Mouse (Mus musculus) lung, postnatal 0 days (tissue): ENCODE measurements around the gene Adora1. TPM values are rescaled to one million over a fixed set of nuclear protein-coding genes. Genes with fewer than 3 reads are reported as not detected.

Experiments used
- ATAC-seq: fragments of 200-750 bp; cut with Nextera tagmentation; 2 replicates; pipeline ENCODE4 v1.8.0; 2017; ENCODE audit warnings: moderate library complexity
- DNase-seq: peaks from one replicate; pipeline ENCODE4 v3.0.0-alpha.2; 2016; ENCODE audit warnings: low spot score
- H3K27ac ChIP-seq: fragments of 300-500 bp; sonication (generic); 2 replicates; pipeline ENCODE4 v1.5.1; 2014; ENCODE audit warnings: antibody characterized with exemption, mild to moderate bottlenecking, low read length, mixed read lengths
- H3K27me3 ChIP-seq: fragments of 300-500 bp; sonication (generic); replicated peaks from 2 replicates; pipeline ENCODE4 v1.6.1; 2014; ENCODE audit warnings: low read length, mixed read lengths; ENCODE audit not compliant: insufficient read depth
- H3K36me3 ChIP-seq: fragments of 300-500 bp; sonication (generic); 2 replicates; pipeline ENCODE4 v1.6.1; 2014; ENCODE audit warnings: low read length, mixed read lengths; ENCODE audit not compliant: insufficient read depth
- H3K4me1 ChIP-seq: fragments of 300-500 bp; sonication (generic); 2 replicates; pipeline ENCODE4 v1.6.1; 2014; ENCODE audit warnings: antibody characterized with exemption, low read depth, low read length, mixed read lengths; ENCODE audit not compliant: insufficient read depth
- H3K4me2 ChIP-seq: fragments of 300-500 bp; sonication (generic); replicated peaks from 2 replicates; pipeline ENCODE4 v1.6.1; 2014; ENCODE audit warnings: low read depth, mild to moderate bottlenecking, low read length, moderate library complexity, mixed read lengths
- H3K4me3 ChIP-seq: fragments of 300-500 bp; sonication (generic); 2 replicates; pipeline ENCODE4 v1.5.1; 2014; ENCODE audit warnings: low read depth, low read length
- H3K9ac ChIP-seq: fragments of 300-500 bp; sonication (generic); replicated peaks from 2 replicates; pipeline ENCODE4 v1.6.1; 2014; ENCODE audit warnings: low read depth, mild to moderate bottlenecking
- H3K9me3 ChIP-seq: fragments of 300-500 bp; sonication (generic); 2 replicates; pipeline ENCODE4 v1.6.1; 2016; ENCODE audit warnings: low read length, mixed read lengths
- CTCF ChIP-seq: IDR thresholded peaks from 2 replicates; pipeline ENCODE4 v1.5.1; 2016; ENCODE audit warnings: antibody characterized with exemption, mild to moderate bottlenecking
- EP300 ChIP-seq: IDR thresholded peaks from 2 replicates; pipeline ENCODE4 v1.6.1; 2016; ENCODE audit warnings: antibody characterized with exemption, mild to moderate bottlenecking, control low read depth
- WGBS: fragments of 180-500 bp; shearing (Covaris S2); extraction: QIAGEN DNeasy Blood & Tissue Kit; methylation state at CpG from one replicate; pipeline ENCODE4 v1.1.7; 2014; 5-methylcytosine and 5-hydroxymethylcytosine counted together
- polyA plus RNA-seq: library from polyadenylated mRNA; unstranded; fragments of >200 nt; fragmentation: Nextera tagmentation; extraction: Ambion mirVana; gene quantifications from 2 replicates; pipeline ENCODE4 v1.2.1, GENCODE M21; 2015

The Adora1 gene
- polyA plus RNA-seq, 1 experiment from 2014 or later: 4.8 TPM

- Histone ChIP-seq H3K4me2 (no peak overlapping the region), H3K4me1 (no peaks in the 10 kb centered on the region), H3K4me3 (no peak overlapping the region), H3K9me3 (no peaks in the 10 kb centered on the region), H3K9ac (no peak overlapping the region), H3K27ac (no peak overlapping the region), H3K36me3 (no peaks in the 10 kb centered on the region), H3K27me3 (no peaks in the 10 kb centered on the region)
- ATAC-seq (no peak), DNase-seq (peak; percentile 70)
- TF ChIP-seq EP300: no peak
- WGBS: 36% methylated on average over 2 of the region's 2 CpGs
These were observed 7.1 kb upstream of the Adora1 start for GRCm38 (mm10) chr1:134242286-134242685.

DNA sequence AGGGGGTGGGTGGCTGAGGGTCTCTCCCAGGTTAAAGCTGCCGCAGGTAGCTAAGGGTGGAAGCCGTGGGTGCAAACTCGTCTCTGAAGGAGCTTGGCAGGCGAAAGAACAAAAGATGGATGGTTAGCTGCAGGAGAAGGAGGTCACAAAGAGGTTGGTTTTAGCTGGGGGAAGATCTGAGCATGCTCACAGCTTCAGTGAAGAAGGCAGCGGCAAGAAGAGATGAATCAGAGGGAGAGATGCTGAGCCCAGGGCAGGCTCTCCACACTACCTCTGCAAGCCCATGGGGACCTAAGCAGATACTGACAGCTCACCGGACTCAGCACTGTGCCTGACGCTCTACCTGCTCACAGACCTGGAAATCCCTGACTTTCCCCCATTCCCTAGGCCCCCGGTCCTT is 6.1 kb upstream of the Adora1 start:
- H3K36me3 ChIP-seq: no peaks in the 10 kb centered on the region
- H3K4me2 ChIP-seq: no peak overlapping the region
- H3K9me3 ChIP-seq: no peaks in the 10 kb centered on the region
- DNase-seq (no peak), ATAC-seq (no peak)
- no peak overlapping the region for H3K27ac ChIP-seq
- H3K9ac ChIP-seq: no peak overlapping the region
- H3K27me3 ChIP-seq: no peaks in the 10 kb centered on the region
- H3K4me1 ChIP-seq: no peaks in the 10 kb centered on the region
- 57% methylated on average over 8 of the region's 8 CpGs for WGBS
- TF ChIP-seq EP300 (no peak), CTCF (no peak)
- H3K4me3 ChIP-seq: no peak overlapping the region

- Histone ChIP-seq H3K27me3 (no peaks in the 10 kb centered on the region), H3K4me2 (no peak overlapping the region), H3K36me3 (no peaks in the 10 kb centered on the region), H3K4me1 (peaks cover under 1% of the 10 kb centered on the region; the same call in 1 of the 2 replicates), H3K27ac (no peak overlapping the region), H3K4me3 (no peak overlapping the region), H3K9ac (no peak overlapping the region), H3K9me3 (no peaks in the 10 kb centered on the region)
- TF ChIP-seq CTCF: no peak
- no peak for TF ChIP-seq EP300
- ATAC-seq (no peak), DNase-seq (no peak)
- 75% methylated on average over 9 of the region's 9 CpGs for WGBS
These were observed 5.5 kb upstream of the Adora1 start for GRCm38 (mm10) chr1:134240701-134241100.

- Histone ChIP-seq H3K4me3 (no peak overlapping the region), H3K9me3 (no peaks in the 10 kb centered on the region), H3K4me2 (no peak overlapping the region), H3K9ac (no peak overlapping the region), H3K27me3 (peaks cover 17% of the 10 kb centered on the region), H3K4me1 (peaks cover 13% of the 10 kb centered on the region; the same call in 1 of the 2 replicates), H3K36me3 (no peaks in the 10 kb centered on the region), H3K27ac (no peak overlapping the region)
- no peak for DNase-seq
- TF ChIP-seq EP300: no peak
- no peak for TF ChIP-seq CTCF
- WGBS: 86% methylated on average over 3 of the region's 3 CpGs
- no peak for ATAC-seq
These were observed 2.2 kb upstream of the Adora1 start for GRCm38 (mm10) chr1:134237438-134237837.

GRCm38 (mm10) chr1:134236142-134236541 is 911 bp upstream of the Adora1 start:
- ATAC-seq (no peak), DNase-seq (no peak)
- Histone ChIP-seq H3K4me2 (no peak overlapping the region), H3K9ac (no peak overlapping the region), H3K9me3 (no peaks in the 10 kb centered on the region), H3K4me1 (peaks cover 13% of the 10 kb centered on the region; the same call in 1 of the 2 replicates), H3K27ac (no peak overlapping the region), H3K36me3 (no peaks in the 10 kb centered on the region), H3K4me3 (no peak overlapping the region), H3K27me3 (peaks cover 17% of the 10 kb centered on the region)
- WGBS: 33% methylated on average over 3 of the region's 3 CpGs
- TF ChIP-seq CTCF (no peak), EP300 (no peak)

DNA sequence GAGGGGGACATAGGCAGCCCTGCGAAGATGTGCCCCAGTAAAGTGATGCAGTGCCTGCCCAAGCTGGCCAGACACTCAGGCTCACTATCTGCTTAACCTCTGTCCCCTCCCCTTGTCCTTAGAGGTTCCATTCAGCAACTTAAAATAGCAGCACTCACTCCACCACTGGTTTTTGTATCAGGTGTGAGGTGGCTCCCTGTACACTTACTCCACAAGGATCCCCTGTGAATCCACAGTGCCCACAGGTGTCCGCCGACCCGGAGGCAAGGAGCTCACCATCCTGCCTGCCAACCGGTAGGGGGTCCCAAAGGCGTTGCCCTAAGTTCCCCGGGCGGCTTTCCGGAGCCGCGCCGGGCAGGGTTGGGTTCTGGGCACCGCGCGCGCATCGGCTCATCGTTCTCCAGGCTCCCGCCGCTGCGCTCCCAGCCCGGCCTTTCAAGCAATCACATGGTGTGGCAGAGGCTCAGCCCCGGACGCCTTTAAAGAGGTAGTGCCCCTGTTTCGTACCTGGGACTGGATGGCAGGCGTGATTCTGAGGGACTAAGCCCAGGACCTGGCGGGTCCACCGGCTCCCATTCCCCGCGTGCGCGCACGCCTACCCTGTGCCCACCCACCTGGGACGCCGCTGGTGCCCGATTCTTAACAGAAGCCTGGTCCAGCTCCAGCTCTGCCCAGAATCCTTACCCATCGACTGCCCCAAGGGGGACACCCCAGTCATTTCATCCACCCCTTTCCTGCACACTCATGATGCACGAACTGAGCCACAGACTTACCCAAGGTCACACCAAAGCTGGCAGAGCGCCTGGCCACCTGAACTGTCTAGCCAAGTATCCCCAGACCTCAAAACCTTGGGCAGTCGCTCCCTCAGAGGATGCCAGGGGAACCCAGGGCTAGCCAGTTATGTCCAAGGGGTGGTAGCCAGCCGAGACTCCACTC is 508 bp downstream of the Adora1 start:
- H3K4me1 ChIP-seq: peaks cover 13% of the 10 kb centered on the region; the same call in 1 of the 2 replicates
- TF ChIP-seq EP300: no peak
- no peak for TF ChIP-seq CTCF
- 2% methylated on average over 41 of the region's 41 CpGs for WGBS
- H3K27ac ChIP-seq: no peak overlapping the region
- ATAC-seq: peak; percentile 43
- peak overlapping the region; percentile 72 for H3K4me2 ChIP-seq
- H3K9me3 ChIP-seq: no peaks in the 10 kb centered on the region
- peak; percentile 52 for DNase-seq
- peaks cover 17% of the 10 kb centered on the region for H3K27me3 ChIP-seq
- no peaks in the 10 kb centered on the region for H3K36me3 ChIP-seq
- H3K4me3 ChIP-seq: peak overlapping the region; percentile 30
- H3K9ac ChIP-seq: no peak overlapping the region
